Mouse (Mus musculus) skeletal muscle tissue, adult 2 months (tissue): ENCODE measurements at regions not wholly inside any gene's neighbourhood (a gene's known extent, or its start where the extent isn't known, plus 50 kb on each side); places are given as distances from the start of the nearest gene placed in this dataset.

Experiments used
- DNase-seq: peaks from one replicate; pipeline ENCODE4 v3.0.0-alpha.2; 2012; ENCODE audit warnings: low read depth, low spot score

- no peak for DNase-seq
These were observed 94.5 kb downstream of the Olfm1 start for GRCm38 (mm10) chr2:28287210-28287860.

- DNase-seq, result no peak
These were observed 96.5 kb downstream of the Olfm1 start for GRCm38 (mm10) chr2:28289339-28289738.

DNA sequence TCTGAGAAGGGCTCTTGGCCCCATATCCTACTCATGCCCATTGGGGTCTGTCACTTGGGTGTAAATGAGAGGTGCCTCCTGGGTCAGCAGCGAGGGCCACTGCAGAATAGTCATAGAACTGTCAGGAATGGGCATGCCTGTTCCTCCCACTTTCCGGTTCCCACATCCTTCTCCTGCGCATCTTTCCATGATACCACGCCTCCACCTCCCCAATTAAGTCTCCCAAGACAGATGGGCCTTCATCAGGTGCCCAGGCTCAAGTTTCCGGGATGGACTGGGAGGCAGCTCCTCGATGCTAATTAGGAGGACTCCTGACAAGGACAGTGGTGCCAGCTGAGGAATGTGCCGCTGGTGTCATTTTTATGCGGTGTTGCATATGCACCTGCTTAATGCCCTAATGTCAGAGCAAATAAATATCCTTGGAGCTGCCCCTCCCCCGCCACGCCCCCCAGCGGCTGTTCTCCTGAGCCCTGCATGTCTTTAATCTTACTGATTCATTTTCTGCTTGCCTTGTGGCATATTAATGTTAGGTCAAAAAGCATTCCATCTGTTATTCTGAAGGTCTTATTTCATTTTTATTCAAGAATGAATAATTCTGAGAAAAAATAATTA is 97.2 kb downstream of the Olfm1 start:
- no peak for DNase-seq

DNA sequence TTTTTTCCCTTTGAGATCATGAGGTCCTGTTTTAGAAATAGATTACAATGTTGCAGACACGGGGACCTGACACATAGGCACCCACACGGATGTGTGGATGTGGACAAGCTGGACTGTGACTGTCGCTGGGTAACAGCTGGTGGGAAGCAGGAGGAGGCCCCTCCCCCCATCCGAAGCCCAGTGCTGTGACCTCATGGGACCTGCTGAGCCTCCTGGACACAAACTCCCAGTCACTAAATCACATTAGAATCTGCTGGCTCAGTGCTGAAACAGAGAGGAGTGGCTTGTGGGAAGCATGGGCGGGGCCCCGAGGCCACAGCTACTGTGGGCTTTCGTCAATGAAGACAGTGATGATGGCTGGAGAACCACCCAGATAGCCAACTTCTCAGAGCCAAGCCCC is 101.7 kb downstream of the Olfm1 start:
- peak; percentile 45 for DNase-seq

GRCm38 (mm10) chr2:28296183-28296582 is 103.4 kb downstream of the Olfm1 start:
- DNase-seq, result no peak

DNA sequence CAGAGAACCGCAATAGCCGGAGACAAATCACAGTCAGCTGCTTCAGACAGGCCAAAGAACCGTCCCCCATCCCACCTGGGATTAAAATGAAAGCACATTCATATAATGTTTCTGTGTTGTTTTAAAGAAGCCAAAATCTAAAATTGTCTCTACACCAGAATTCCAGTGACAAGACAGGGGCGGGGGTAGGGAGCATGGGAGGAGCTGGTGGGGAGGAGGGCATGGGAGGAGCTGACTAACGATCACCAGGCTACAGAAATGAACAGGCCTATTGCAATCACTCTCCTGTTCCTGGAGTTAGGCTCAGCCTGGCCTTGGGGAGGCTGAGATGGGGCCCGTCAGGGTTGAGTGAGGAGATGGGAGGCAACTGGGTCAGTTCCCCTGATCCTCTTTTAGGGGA is 105.9 kb downstream of the Olfm1 start:
- no peak for DNase-seq

GRCm38 (mm10) chr2:28299346-28299745 is 106.6 kb downstream of the Olfm1 start:
- no peak for DNase-seq

GRCm38 (mm10) chr2:28301313-28301712 is 108.5 kb downstream of the Olfm1 start:
- DNase-seq, result no peak

DNA sequence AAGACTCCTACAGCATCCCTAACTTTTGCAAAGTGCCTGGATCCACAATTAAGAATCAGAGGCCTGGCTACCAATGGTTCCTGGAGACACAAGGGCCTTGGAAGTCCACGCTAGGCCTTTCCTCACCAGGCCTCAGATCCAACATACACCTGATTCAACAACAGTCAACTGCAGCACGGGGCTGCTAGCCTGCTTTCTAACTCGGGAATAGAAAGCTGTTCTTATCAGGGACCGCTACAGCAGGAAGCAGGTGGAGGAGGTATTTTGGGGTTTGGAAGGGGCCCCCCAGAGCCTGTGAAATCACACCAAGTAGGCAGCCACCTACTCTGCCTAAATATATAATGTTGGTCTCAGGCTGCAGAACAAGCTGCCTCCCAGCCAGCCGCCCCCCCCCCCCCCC is 111.1 kb downstream of the Olfm1 start:
- DNase-seq, result no peak

DNA sequence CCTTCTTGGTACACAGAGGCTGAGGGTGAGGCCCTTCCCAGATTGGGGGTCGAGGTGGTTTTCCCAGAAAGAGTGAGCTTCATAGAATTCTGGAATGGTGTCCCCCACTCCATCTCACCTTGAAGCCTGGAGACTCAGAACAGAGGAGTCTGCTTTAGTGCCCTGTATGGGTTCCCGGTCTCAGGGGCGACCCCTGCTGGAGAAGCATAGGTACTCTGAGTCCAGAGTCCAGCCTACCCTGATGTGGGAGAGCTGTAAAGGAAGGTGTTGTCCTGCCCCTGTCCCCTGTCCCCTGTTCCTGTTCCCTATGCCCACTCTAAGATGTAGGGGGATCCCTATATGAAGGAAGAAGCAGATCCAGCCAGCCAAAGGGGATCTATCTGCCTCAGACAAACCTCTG is 111.9 kb downstream of the Olfm1 start:
- DNase-seq, result peak; percentile 36

DNA sequence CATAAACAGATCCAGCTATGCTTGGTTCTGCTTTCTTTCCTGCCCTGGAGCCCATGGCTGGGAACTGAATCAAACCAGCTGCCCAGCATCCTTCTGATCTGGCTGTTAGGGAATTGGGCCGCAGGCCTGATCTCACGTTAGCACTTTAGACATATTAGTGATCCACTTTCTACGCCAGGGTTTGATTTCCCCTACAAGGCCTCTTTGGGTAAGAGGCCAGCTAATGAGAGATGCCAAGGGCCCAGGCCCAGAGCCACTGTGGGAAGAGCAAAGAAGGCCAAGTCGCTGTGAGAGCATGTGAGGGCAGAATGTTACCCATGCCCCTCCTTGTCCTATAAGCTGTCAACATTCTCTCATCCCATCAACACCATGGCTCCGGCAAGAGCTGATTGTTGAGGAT is 116.3 kb downstream of the Olfm1 start:
- no peak for DNase-seq

- no peak for DNase-seq
These were observed 119.4 kb downstream of the Olfm1 start for GRCm38 (mm10) chr2:28312212-28312611.

GRCm38 (mm10) chr2:28325502-28325901 is 121.1 kb upstream of the Ppp1r26 start:
- DNase-seq, result no peak

GRCm38 (mm10) chr2:28326056-28326455 is 120.5 kb upstream of the Ppp1r26 start:
- no peak for DNase-seq

DNA sequence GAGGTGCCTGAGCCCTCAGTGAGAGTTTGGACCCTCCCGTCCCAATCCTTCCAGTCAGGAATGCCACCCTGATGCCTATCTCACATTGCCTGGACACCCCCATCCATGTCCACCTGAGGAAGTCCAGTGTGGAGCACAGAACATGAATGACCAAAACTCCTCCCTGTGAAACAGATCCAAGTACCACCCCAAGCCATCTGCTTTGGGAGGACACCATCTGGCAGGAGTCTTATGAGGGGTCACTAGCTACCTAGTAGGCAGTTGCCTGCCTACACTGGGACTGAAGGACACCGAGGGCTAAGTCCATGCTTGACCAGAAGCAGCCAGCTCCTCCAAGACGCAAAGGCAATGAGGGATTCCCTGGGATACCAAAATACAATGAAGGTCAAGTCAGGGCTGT is 119.9 kb upstream of the Ppp1r26 start:
- DNase-seq, result no peak

DNA sequence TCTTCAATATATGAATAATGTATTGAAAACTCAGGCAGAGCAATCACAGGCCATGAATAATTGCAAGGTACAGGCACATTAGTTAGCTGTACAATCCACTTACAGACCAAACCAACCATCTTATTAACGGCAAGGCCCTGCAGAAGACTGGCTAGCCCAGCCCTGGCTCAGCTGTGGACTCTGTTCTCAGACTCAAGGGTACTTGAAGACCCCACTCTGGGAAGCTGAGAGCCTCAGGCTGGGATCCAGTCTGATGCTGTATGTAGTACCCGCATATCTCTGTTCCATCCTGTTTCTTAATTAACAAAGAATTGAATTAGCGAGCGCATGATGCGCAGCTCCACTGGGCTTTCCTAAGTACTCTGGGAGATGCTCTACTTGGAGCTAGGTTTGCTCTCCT is 117.5 kb upstream of the Ppp1r26 start:
- no peak for DNase-seq

DNA sequence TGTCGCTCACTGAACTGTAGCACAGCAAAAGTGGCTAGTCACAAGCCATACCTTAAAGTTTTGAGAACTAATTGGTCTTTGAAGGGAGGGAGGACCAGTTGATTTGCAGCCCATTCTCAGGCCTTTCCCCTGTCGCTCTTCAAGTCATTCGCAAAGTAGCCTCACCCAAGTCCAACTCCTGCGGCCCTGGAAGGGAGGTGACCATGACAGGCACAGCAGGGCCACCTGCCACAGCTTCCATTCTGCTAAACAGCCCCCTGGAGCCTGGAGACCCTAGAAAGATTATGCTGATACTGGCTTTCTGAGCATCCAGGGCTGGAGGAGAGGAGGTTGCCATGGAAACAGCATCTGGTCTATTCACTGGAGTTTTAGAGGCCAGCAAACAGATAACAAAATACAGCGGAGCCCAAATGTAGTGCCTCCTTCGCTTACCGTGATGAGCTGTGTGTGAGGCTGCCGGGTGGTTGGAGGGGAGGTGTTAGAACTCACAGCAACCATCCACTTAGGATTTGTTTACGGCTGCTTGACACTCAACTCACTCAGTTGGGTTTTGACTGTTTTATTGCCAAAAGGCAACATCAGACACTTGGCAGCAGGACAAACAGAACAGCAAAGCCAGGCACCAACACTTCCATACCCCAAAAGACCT is 111.3 kb upstream of the Ppp1r26 start:
- DNase-seq, result no peak

DNA sequence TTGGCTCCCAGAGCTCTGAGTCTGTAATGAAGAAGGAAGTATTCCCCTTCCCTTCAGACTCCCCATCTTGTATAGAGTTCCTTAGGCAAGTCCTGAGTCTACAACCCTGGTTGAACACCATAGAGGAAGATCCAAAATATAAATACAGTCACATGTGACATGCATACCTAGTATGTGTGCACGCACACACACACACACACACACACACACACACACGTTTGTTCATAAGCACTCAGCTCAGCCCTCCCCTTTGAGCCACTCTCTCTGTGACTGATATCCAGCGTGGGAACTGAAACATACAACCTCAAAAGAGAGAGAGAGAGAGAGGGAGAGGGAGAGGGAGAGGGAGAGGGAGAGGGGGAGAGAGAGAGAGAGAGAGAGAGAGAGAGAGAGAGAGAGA is 110.8 kb upstream of the Ppp1r26 start:
- DNase-seq, result no peak

DNA sequence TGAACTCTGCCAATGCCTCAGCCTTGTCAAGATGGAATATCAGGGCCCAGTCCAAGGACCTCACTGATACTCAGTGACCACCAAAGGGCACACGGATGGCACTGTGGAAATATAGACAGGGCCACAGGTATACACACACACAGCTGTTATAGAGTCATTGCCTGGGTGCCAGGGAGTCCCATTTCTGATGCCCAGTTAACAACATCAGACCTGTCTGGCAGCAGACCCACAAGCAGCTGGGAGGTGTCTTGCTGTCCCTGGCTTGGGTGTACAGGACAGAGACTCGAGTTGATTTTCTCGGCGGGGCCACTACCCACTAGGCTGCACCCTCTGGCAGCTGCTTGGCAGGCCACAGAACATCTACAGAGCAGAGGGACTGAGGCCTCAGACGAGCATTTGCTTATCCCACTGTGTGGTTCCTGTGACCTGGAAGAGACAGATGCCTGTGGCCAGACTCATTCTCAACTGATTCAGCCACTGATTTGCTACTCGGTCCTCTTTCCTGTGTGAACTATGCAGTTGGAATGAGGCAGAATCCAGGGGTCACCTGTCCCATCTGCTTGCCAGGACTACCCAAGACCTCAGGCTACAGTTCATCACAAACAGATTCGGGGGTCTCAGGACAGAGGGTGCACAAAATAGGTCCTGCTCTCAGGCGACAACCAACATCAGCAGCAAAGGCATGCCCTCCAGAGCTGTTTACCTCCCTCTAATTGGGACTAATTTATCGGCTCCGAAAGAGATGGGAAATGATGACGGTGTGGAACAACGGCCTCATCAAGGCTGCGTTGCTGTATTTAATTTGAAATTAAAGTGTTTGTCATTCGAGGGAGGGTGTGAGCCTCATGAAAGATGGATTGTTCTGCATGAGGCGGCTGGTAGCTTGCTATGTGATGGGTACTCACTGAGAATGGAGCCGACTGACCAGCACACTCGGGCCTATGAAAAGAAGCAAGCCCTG is 110.0 kb upstream of the Ppp1r26 start:
- no peak for DNase-seq

GRCm38 (mm10) chr2:28337561-28337960 is 109.0 kb upstream of the Ppp1r26 start:
- no peak for DNase-seq

- DNase-seq, result no peak
These were observed 105.3 kb upstream of the Ppp1r26 start for GRCm38 (mm10) chr2:28341304-28341703.

DNA sequence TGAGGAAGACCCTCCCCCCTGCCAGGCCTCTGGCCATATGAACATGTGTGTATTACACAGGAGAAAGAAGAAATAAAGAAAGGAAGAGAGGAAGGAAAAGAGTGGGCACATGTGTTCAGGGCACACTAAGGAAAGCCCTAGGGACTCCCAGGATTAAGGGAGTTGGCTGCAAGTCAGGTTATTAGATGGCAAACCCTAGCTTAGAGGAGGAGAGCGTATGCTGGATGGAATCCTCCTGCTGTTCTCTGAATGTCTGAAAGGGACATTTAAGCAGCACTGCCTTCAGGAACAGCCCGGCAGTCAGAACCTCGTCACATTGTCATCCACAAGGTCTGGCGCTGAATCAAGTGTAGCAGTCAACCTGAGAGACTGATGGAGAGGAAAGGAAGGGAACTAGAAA is 98.1 kb upstream of the Ppp1r26 start:
- DNase-seq, result no peak
